Mouse (Mus musculus): ENCODE measurements around the gene Spata25.

DNA sequence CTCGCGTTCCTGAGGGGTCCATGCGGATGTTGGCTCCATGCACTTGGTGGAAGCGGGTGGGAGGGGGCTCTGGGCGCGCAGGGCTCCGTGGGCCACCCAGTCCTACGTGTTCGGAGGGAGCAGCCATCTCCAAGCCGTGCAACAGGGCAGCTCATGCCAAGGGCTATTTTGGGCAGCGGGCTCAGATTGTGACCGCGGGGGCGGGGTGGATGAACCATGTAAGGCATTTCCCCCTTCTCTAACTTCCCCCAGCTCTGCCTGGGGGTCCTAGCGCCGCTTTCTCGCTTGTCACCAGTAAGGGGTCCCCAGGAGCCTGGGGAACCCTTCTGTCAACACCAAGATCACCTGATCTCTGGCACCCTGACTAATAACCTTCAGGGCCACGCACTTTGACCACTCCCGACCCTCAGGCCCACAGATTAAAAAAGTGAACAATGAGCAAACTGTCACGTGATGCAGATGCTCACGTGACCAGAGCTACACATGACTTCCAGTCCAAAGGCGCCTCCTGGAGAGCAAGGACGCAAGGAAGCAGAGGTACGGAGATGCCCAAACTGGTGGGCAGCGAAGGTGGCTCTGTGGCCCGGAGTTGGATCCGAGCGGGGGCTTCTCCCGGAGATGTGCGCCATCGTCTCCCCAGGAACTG, 5.1 kb upstream of the Spata25 start, which contains the start of gene Neurl2:
- TF ChIP-seq GATA1 (IDR thresholded peaks at IDR 0.05; ENCODE audit: low read length) (no peak), TAL1 (IDR thresholded peaks at IDR 0.05; ENCODE audit: low read length) (no peak)

All from erythroblast, embryonic 14.5 days (primary cell).